Mouse (Mus musculus): ENCODE measurements around the gene Itpr2. TPM values are rescaled to one million over a fixed set of nuclear protein-coding genes. Genes with fewer than 3 reads are reported as not detected.

The Itpr2 gene
- polyA plus RNA-seq, 1 experiment: 25.5 TPM

DNA sequence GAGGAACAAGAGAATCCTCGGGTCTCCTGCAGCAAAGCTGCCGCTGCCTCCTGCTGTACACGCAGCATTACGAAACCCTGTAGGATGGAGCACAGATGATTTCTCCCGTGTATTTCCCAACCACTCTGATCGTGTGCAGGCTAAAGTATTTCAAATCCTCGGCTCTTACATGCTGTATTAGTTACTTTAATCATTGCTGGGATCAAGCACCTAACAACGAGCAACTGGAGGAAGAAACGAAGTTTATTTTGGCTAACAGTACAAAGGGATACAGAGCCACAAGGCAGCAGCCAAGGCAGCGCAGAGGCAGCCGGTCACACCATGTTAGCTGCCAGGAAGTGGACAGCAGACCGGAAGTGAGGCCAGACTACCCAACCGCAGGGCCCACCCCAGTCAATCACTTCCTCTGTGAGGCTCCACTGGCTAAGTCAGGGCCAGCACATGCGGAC lies 331.4 kb downstream of the Itpr2 start:
- 54% methylated on average over 14 of the region's 14 CpGs for WGBS
- Histone ChIP-seq H3K4me1 (ENCODE audit: control insufficient read depth, insufficient read depth, low read length) (no peaks in the 10 kb centered on the region), H3K4me3 (replicated peaks; ENCODE audit: extremely low read depth, low read depth, low read length) (no peak overlapping the region)
- peak; percentile 8 for DNase-seq
- no peak for TF ChIP-seq POLR2A (IDR thresholded peaks at IDR 0.05; ENCODE audit: borderline replicate concordance, extremely low read depth, low read depth, low read length)
- TF ChIP-seq CTCF (IDR thresholded peaks at IDR 0.05; ENCODE audit: insufficient read depth, low read length): no peak

DNA sequence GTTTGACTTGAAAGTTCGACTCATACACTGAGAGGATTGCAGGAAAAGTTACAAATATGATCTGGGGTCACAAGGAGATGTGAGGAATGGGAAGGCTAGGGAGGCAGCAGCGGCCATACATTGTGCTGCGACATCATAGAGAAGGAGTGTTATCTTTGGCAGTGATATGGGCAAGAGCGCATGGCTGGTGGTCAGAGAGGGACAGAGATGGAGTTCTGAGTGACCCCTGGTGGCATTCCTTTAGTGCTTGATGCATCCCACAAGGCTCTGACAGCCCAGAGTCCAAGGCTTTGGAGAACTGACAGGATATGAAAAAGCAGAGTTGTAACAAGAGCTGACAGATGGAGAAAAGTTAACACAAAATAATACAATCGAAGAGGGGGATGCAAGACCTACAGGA lies 334.8 kb downstream of the Itpr2 start:
- TF ChIP-seq CTCF (IDR thresholded peaks at IDR 0.05; ENCODE audit: insufficient read depth, low read length) (no peak), POLR2A (IDR thresholded peaks at IDR 0.05; ENCODE audit: borderline replicate concordance, extremely low read depth, low read depth, low read length) (no peak)
- Histone ChIP-seq H3K4me3 (replicated peaks; ENCODE audit: extremely low read depth, low read depth, low read length) (no peak overlapping the region), H3K4me1 (ENCODE audit: control insufficient read depth, insufficient read depth, low read length) (peaks cover 2% of the 10 kb centered on the region; the same call in 1 of the 2 replicates)
- no peak for DNase-seq
- 77% methylated on average over 5 of the region's 5 CpGs for WGBS

GRCm38 (mm10) chr6:146159641-146160040 lies 342.4 kb downstream of the Itpr2 start:
- peaks cover 2% of the 10 kb centered on the region; the same call in 1 of the 2 replicates for H3K4me1 ChIP-seq (ENCODE audit: control insufficient read depth, insufficient read depth, low read length)
- WGBS: 72% methylated on average over 4 of the region's 4 CpGs
- DNase-seq: no peak
- no peak overlapping the region for H3K4me3 ChIP-seq (replicated peaks; ENCODE audit: extremely low read depth, low read depth, low read length)
- TF ChIP-seq CTCF (IDR thresholded peaks at IDR 0.05; ENCODE audit: insufficient read depth, low read length) (no peak), POLR2A (IDR thresholded peaks at IDR 0.05; ENCODE audit: borderline replicate concordance, extremely low read depth, low read depth, low read length) (no peak)

- DNase-seq: no peak
- Histone ChIP-seq H3K4me1 (ENCODE audit: control insufficient read depth, insufficient read depth, low read length) (peaks cover 2% of the 10 kb centered on the region; the same call in 1 of the 2 replicates), H3K4me3 (replicated peaks; ENCODE audit: extremely low read depth, low read depth, low read length) (no peak overlapping the region)
- WGBS: 95% methylated on average over 12 of the region's 12 CpGs
- TF ChIP-seq POLR2A (IDR thresholded peaks at IDR 0.05; ENCODE audit: borderline replicate concordance, extremely low read depth, low read depth, low read length) (no peak), CTCF (IDR thresholded peaks at IDR 0.05; ENCODE audit: insufficient read depth, low read length) (no peak)
Observed at GRCm38 (mm10) chr6:146158717-146159116, 343.3 kb downstream of the Itpr2 start.

DNA sequence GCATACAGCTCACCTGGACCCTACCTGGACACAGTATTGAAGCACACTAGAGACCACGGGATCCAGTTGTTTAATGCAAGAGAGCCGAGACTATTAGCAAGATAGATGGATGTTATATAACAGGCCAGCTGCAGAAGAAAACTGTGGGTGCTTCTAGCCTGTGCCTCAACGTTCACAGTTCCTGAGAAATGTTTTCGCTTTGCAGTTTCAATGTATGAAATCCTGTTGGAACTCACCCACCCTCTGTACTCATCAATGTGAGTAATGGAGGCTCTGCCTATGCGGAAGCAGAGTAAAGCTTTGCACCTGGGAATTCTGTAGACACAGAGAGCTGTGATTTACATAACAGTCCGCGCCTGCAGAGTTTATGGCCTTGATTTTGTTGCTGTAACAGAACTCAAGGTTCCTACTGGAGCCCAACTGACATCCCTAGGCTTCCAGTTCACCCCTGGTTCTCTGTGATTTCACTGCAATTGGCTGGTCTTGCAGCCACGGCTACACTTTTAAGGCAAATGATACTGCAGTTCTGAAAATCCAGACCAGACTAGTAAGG lies 344.0 kb downstream of the Itpr2 start:
- WGBS: 90% methylated on average over 8 of the region's 8 CpGs
- no peak for DNase-seq
- peaks cover 2% of the 10 kb centered on the region; the same call in 1 of the 2 replicates for H3K4me1 ChIP-seq (ENCODE audit: control insufficient read depth, insufficient read depth, low read length)
- no peak overlapping the region for H3K4me3 ChIP-seq (replicated peaks; ENCODE audit: extremely low read depth, low read depth, low read length)
- TF ChIP-seq POLR2A (IDR thresholded peaks at IDR 0.05; ENCODE audit: borderline replicate concordance, extremely low read depth, low read depth, low read length) (no peak), CTCF (IDR thresholded peaks at IDR 0.05; ENCODE audit: insufficient read depth, low read length) (no peak)

GRCm38 (mm10) chr6:146157099-146157498 lies 344.9 kb downstream of the Itpr2 start:
- Histone ChIP-seq H3K4me3 (replicated peaks; ENCODE audit: extremely low read depth, low read depth, low read length) (no peak overlapping the region), H3K4me1 (ENCODE audit: control insufficient read depth, insufficient read depth, low read length) (no peaks in the 10 kb centered on the region)
- 94% methylated on average over 14 of the region's 14 CpGs for WGBS
- DNase-seq: no peak
- TF ChIP-seq CTCF (IDR thresholded peaks at IDR 0.05; ENCODE audit: insufficient read depth, low read length) (no peak), POLR2A (IDR thresholded peaks at IDR 0.05; ENCODE audit: borderline replicate concordance, extremely low read depth, low read depth, low read length) (no peak)

DNA sequence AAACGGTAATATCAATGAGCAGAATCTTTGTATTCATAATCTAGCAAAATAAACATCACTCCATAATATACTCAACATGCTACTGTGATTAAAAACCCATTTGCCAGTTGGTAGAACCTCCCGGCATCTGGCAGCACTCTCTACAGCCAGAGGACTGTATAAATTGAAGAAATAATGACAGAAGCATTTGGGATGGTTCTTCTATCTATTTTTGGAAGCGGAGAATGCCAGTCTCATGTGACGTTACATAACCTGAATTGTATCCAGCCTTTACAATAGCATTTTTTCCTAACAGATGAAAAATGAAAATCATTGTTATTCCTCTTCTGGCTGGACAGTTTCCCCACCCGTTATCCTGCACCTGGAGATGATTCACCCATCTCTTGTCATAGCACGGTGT lies 345.5 kb downstream of the Itpr2 start:
- Histone ChIP-seq H3K4me3 (replicated peaks; ENCODE audit: extremely low read depth, low read depth, low read length) (no peak overlapping the region), H3K4me1 (ENCODE audit: control insufficient read depth, insufficient read depth, low read length) (no peaks in the 10 kb centered on the region)
- 73% methylated on average over 6 of the region's 6 CpGs for WGBS
- DNase-seq: no peak
- TF ChIP-seq POLR2A (IDR thresholded peaks at IDR 0.05; ENCODE audit: borderline replicate concordance, extremely low read depth, low read depth, low read length) (no peak), CTCF (IDR thresholded peaks at IDR 0.05; ENCODE audit: insufficient read depth, low read length) (no peak)

GRCm38 (mm10) chr6:146155156-146155734 lies 346.8 kb downstream of the Itpr2 start:
- 88% methylated on average over 8 of the region's 8 CpGs for WGBS
- no peak for TF ChIP-seq POLR2A (IDR thresholded peaks at IDR 0.05; ENCODE audit: borderline replicate concordance, extremely low read depth, low read depth, low read length)
- TF ChIP-seq CTCF (IDR thresholded peaks at IDR 0.05; ENCODE audit: insufficient read depth, low read length): no peak

DNA sequence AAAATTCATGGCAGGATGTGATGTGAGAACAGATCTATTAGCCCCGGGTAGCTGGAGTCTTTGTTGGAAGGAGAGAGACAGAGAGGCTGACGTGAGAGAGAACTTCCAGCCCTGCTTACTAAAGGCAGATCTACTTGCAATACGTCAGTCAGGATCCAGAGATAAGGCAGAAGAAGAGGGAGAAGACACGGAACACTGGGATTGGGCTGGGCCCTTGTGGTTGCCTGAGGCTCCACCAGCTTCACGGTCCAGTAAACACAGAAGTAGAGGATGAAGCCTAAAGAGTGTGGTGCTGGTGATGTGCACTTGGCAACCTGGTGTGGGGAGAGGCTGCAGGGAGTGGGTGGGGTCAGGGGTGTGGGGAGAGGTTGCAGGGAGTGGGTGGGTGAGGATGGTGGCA lies 349.2 kb downstream of the Itpr2 start:
- DNase-seq: no peak
- TF ChIP-seq POLR2A (IDR thresholded peaks at IDR 0.05; ENCODE audit: borderline replicate concordance, extremely low read depth, low read depth, low read length): no peak
- no peak for TF ChIP-seq CTCF (IDR thresholded peaks at IDR 0.05; ENCODE audit: insufficient read depth, low read length)
- no peak overlapping the region for H3K4me3 ChIP-seq (replicated peaks; ENCODE audit: extremely low read depth, low read depth, low read length)
- no peaks in the 10 kb centered on the region for H3K4me1 ChIP-seq (ENCODE audit: control insufficient read depth, insufficient read depth, low read length)
- WGBS: 78% methylated on average over 5 of the region's 5 CpGs

More at GRCm38 (mm10) chr6:146155156-146155734, 346.8 kb downstream of the Itpr2 start:
- no peak for DNase-seq
- Histone ChIP-seq H3K4me1 (ENCODE audit: control insufficient read depth, insufficient read depth, low read length) (no peaks in the 10 kb centered on the region), H3K4me3 (replicated peaks; ENCODE audit: extremely low read depth, low read depth, low read length) (no peak overlapping the region)
